Mouse (Mus musculus) G1E (cell line): ENCODE measurements around the gene Erc1.

Experiments used
- CTCF ChIP-seq: IDR thresholded peaks from 2 replicates; pipeline ENCODE4 v1.5.1; 2012; ENCODE audit warnings: low read depth, low read length, inconsistent platforms, mixed read lengths
- GATA1 ChIP-seq: IDR thresholded peaks from 2 replicates; pipeline ENCODE4 v1.6.1; 2012; ENCODE audit warnings: borderline replicate concordance, low read length, inconsistent platforms, mixed read lengths
- POLR2AphosphoS5 ChIP-seq: IDR thresholded peaks from 2 replicates; pipeline ENCODE4 v1.6.1; 2012; ENCODE audit warnings: low read depth, low read length, inconsistent platforms; ENCODE audit not compliant: insufficient replicate concordance

DNA sequence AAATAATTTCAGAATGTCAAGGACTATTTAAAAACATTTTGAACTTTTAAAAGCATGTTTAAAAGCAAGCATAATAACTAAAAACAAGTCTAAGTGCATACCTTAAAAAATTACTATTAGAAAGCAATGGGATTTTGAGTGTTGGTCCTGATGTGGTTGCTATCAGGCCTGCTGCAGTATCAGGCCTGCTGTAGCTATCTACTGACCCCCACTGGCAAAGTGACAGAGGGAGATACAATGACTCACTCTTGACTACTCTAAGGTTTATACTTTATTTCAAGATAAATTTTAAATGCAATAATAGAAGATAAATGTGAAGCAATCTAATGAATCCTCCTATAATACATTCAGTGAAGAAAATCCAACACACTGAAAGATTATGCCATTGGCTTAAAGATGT is 138.4 kb downstream of the Erc1 start:
- TF ChIP-seq CTCF (no peak), GATA1 (no peak), POLR2AphosphoS5 (no peak)
